Mouse (Mus musculus) MEL (cell line): Measurements from ENCODE around the gene Zfp988. TPM values are rescaled to one million over a fixed set of nuclear protein-coding genes. Genes with fewer than 3 reads are reported as not detected.
"Not testable (repeated sequence)": the region's sequence is repeated elsewhere in the genome, so short reads cannot be mapped to it uniquely, and the experiment has no call there.

Source experiments
- DNase-seq: peaks from one replicate; pipeline ENCODE4 v3.0.0; 2011; ENCODE audit warnings: low read depth, low spot score
- H3K27ac ChIP-seq: 2 replicates; pipeline ENCODE4 v1.5.1; 2012; ENCODE audit warnings: low read depth, mild to moderate bottlenecking, control low read depth, low read length, moderate library complexity; ENCODE audit not compliant: control insufficient read depth
- H3K27me3 ChIP-seq, 2 experiments: fragments of 150-350 bp in 1 of 2; sonication (generic) in 1 of 2; 2 replicates each; pipeline ENCODE4 v1.6.1; 2012; ENCODE audit warnings: low read length in 2 of 2, mild to moderate bottlenecking in 2 of 2, improper control_type of control experiment in 1 of 2, moderate library complexity in 1 of 2; ENCODE audit not compliant: insufficient read depth in 2 of 2, control insufficient read depth in 1 of 2
- H3K36me3 ChIP-seq, 2 experiments: 2 replicates each; pipeline ENCODE4 v1.6.1; 2012 to 2014; ENCODE audit warnings: low read length in 2 of 2, improper control_type of control experiment in 1 of 2, inconsistent platforms in 1 of 2, mild to moderate bottlenecking in 1 of 2; ENCODE audit not compliant: insufficient read depth in 2 of 2, control insufficient read depth in 1 of 2
- H3K4me1 ChIP-seq, 2 experiments: fragments of 150-350 bp in 1 of 2; sonication (generic) in 1 of 2; 2 replicates each; pipeline ENCODE4 v1.6.1; 2012; ENCODE audit warnings: low read length in 2 of 2, improper control_type of control experiment in 1 of 2, mild to moderate bottlenecking in 1 of 2; ENCODE audit not compliant: insufficient read depth in 2 of 2, control insufficient read depth in 1 of 2
- H3K4me3 ChIP-seq, 2 experiments: fragments of 150-350 bp in 1 of 2; sonication (generic) in 1 of 2; 2 replicates each; pipeline ENCODE4 v1.5.1; 2012; ENCODE audit warnings: low read depth in 2 of 2, low read length in 2 of 2, mild to moderate bottlenecking in 2 of 2, moderate library complexity in 2 of 2, control low read depth in 1 of 2, improper control_type of control experiment in 1 of 2; ENCODE audit not compliant: control insufficient read depth in 1 of 2, insufficient read depth in 1 of 2
- H3K79me2 ChIP-seq: 2 replicates; pipeline ENCODE4 v1.6.1; 2012; ENCODE audit warnings: mild to moderate bottlenecking, low read length, moderate library complexity; ENCODE audit not compliant: control insufficient read depth, poor library complexity, insufficient read depth
- H3K9ac ChIP-seq: 2 replicates; pipeline ENCODE4 v1.6.1; 2012; ENCODE audit warnings: low read depth, mild to moderate bottlenecking, control low read depth, low read length, moderate library complexity; ENCODE audit not compliant: control insufficient read depth, poor library complexity, severe bottlenecking
- H3K9me3 ChIP-seq: fragments of 150-350 bp; sonication (generic); replicated peaks from 2 replicates; pipeline ENCODE4 v1.6.1; 2012; ENCODE audit warnings: mild to moderate bottlenecking, low read length, improper control_type of control experiment, moderate library complexity; ENCODE audit not compliant: insufficient read depth
- CTCF ChIP-seq, 3 experiments: IDR thresholded peaks in 2 of 3; conservative IDR thresholded peaks in 1 of 3; 2 replicates each; pipeline ENCODE4 v1.5.1; 2011 to 2012; ENCODE audit warnings: low read length in 3 of 3, low read depth in 2 of 3, mild to moderate bottlenecking in 2 of 3, improper control_type of control experiment in 1 of 3, inconsistent platforms in 1 of 3, mixed read lengths in 1 of 3, moderate library complexity in 1 of 3; ENCODE audit not compliant: control insufficient read depth in 1 of 3, insufficient read depth in 1 of 3, poor library complexity in 1 of 3, severe bottlenecking in 1 of 3
- polyA plus RNA-seq, 2 experiments: library from polyadenylated mRNA; stranded (reverse) in 1 of 2; unstranded in 1 of 2; fragments of >175 nt in 1 of 2; fragments of >200 nt in 1 of 2; gene quantifications; 2 replicates each; pipeline versions ENCODE4 v1.2.1 to v1.2.4; 2012; ENCODE audit warnings: low replicate concordance in 2 of 2, low read depth in 1 of 2; ENCODE audit not compliant: insufficient read length in 2 of 2, insufficient read depth in 1 of 2, missing spikeins in 1 of 2
- total RNA-seq: library from RNA; depleted of rRNA; stranded (reverse); fragments of 300-350 nt; gene quantifications from 2 replicates; pipeline ENCODE4 v1.2.3, GENCODE M21; 2012

Gene Zfp988
- total and polyA plus RNA-seq, 3 experiments, result 0.19 to 0.43 TPM; not detected in 1

DNA sequence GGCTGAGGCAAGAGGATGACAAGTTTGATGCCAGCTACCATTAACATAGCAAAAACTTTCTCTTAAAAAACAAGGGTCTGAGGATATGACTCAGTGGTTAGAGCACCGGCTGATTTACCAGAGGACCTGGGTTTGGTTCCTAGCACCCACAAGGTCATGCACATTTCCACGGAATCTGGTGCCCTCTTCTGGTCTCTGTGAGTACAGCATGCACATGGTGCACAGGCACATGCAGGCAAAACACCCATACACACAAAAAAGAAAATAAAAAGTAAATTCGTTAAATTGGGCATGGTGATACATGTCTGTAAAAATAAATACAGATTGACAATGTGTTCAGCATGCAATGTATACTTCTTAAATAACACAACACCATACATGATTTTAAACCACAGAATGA lies 34.8 kb downstream of the Zfp988 start:
- not testable (repeated sequence) for H3K27me3 ChIP-seq, H3K4me3 ChIP-seq, H3K36me3 ChIP-seq, H3K27ac ChIP-seq, DNase-seq, H3K9ac ChIP-seq, H3K9me3 ChIP-seq, H3K79me2 ChIP-seq, H3K4me1 ChIP-seq
- TF ChIP-seq CTCF (IDR thresholded peaks at IDR 0.05 in 2 of 3, conservative IDR thresholded peaks at IDR 0.05 in 1 of 3; ENCODE audit: control insufficient read depth in 1 of 3, insufficient read depth in 1 of 3, low read depth in 2 of 3, low read length in 3 of 3, poor library complexity in 1 of 3, severe bottlenecking in 1 of 3), result 0 out of 6 replicates have a peak, but pooled peaks of 1 of the 3 experiments have one; percentile 2

GRCm38 (mm10) chr4:147340876-147341275 lies 35.4 kb downstream of the Zfp988 start:
- H3K9ac ChIP-seq, DNase-seq, H3K27me3 ChIP-seq, H3K9me3 ChIP-seq, H3K4me3 ChIP-seq, H3K27ac ChIP-seq, H3K36me3 ChIP-seq, H3K79me2 ChIP-seq, H3K4me1 ChIP-seq: not testable (repeated sequence)

- H3K4me1 ChIP-seq, H3K79me2 ChIP-seq, H3K9ac ChIP-seq, H3K27ac ChIP-seq, DNase-seq, H3K4me3 ChIP-seq, H3K9me3 ChIP-seq, H3K27me3 ChIP-seq, H3K36me3 ChIP-seq: not testable (repeated sequence)
Observed at GRCm38 (mm10) chr4:147343042-147343908, 37.8 kb downstream of the Zfp988 start.

DNA sequence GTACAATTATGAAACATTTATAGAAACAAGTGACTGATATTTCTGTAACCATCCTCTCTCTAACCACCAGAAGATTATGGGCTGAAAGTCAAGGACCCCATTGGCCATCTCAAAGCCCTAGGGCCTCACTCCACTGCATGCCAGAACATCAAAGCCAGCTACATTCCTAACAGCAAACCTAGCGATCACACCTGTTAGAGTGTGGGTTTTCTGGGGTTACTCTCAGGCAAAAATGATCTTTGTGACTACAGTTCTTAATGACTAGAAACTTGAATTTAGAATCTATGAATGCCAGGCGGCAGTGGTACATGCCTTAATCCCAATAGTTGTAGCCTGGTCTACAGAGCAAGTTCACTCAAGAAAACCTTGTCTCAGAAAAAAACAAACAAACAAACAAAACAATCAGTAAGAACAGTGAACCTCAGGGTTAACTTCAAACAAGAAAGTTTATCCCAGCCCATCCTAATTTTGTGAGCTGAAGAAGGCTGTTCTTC lies 39.6 kb downstream of the Zfp988 start:
- not testable (repeated sequence) for H3K4me1 ChIP-seq, DNase-seq, H3K27ac ChIP-seq, H3K36me3 ChIP-seq, H3K27me3 ChIP-seq, H3K4me3 ChIP-seq, H3K9ac ChIP-seq, H3K9me3 ChIP-seq, H3K79me2 ChIP-seq

GRCm38 (mm10) chr4:147346361-147347035 lies 41.0 kb downstream of the Zfp988 start:
- DNase-seq, H3K36me3 ChIP-seq, H3K27me3 ChIP-seq, H3K9ac ChIP-seq, H3K4me1 ChIP-seq, H3K27ac ChIP-seq, H3K79me2 ChIP-seq, H3K9me3 ChIP-seq, H3K4me3 ChIP-seq: not testable (repeated sequence)

DNA sequence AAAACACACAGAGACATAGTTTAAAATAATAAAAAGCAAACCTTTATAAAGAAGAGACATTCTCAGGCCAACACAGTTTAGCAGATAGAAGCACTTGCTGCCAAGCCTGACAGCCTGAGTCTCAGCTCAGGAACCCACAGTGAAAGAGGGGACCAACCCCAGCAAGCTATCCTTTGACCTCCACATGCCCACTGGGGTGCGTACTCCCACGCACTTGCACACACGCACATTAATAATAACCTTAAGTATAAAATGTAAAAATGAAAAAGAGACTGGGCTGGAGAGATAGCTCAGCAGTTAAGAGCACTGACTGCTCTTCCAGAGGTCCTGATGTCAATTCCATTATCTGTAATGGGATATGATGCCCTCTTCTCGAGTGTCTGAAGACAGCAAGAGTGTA lies 41.8 kb downstream of the Zfp988 start:
- not testable (repeated sequence) for H3K9me3 ChIP-seq, H3K79me2 ChIP-seq, H3K36me3 ChIP-seq, H3K27ac ChIP-seq, DNase-seq, H3K9ac ChIP-seq, H3K27me3 ChIP-seq, H3K4me1 ChIP-seq, H3K4me3 ChIP-seq

GRCm38 (mm10) chr4:147347880-147348279 lies 42.4 kb downstream of the Zfp988 start:
- not testable (repeated sequence) for DNase-seq, H3K4me3 ChIP-seq, H3K27ac ChIP-seq, H3K9ac ChIP-seq, H3K9me3 ChIP-seq, H3K27me3 ChIP-seq, H3K79me2 ChIP-seq, H3K4me1 ChIP-seq, H3K36me3 ChIP-seq
